Comparison of ENCODE assay signal across 8 mouse cellular contexts in genomic region chr5:16947430-16947829, GRCm38 (mm10).
A peak's percentile ranks its signal among the peaks of the same experiment; 100 is the strongest.
DNase-seq lines count a peak whose midpoint lies in the region; ATAC-seq and TF ChIP-seq lines count a peak whose summit lies in the region.

No protein-coding gene starts in this region.

- H3K27me3 ChIP-seq in hindbrain, postnatal 0 days (ENCODE audit: insufficient read depth, low read length) = no peaks in the 10 kb centered on the region
- no peaks in the 10 kb centered on the region for H3K27me3 ChIP-seq in midbrain, embryonic 15.5 days (replicated peaks)

- TF ChIP-seq POLR2A in lung, adult 2 months (IDR thresholded peaks at IDR 0.05; ENCODE audit: borderline replicate concordance, extremely low read depth, low read depth, low read length) = no peak

- H3K9ac ChIP-seq in hindbrain, postnatal 0 days (replicated peaks; ENCODE audit: low read length) = no peak overlapping the region
- no peak overlapping the region for H3K9ac ChIP-seq in midbrain, embryonic 15.5 days

- no peak for ATAC-seq in hindbrain, postnatal 0 days
- ATAC-seq in midbrain, embryonic 15.5 days (replicated peaks) = peak; percentile 72

- H3K27ac ChIP-seq in hindbrain, postnatal 0 days = no peak overlapping the region
- no peak overlapping the region for H3K27ac ChIP-seq in midbrain, embryonic 15.5 days

- no peak overlapping the region for H3K4me2 ChIP-seq in hindbrain, postnatal 0 days (ENCODE audit: low read depth, low read length)
- H3K4me2 ChIP-seq in midbrain, embryonic 15.5 days = no peak overlapping the region

- no peaks in the 10 kb centered on the region for H3K4me1 ChIP-seq in lung, adult 2 months (ENCODE audit: control insufficient read depth, insufficient read depth, low read length)
- no peaks in the 10 kb centered on the region for H3K4me1 ChIP-seq in hindbrain, postnatal 0 days (ENCODE audit: insufficient read depth, low read length)
- H3K4me1 ChIP-seq in midbrain, embryonic 15.5 days = no peaks in the 10 kb centered on the region

- H3K9me3 ChIP-seq in hindbrain, postnatal 0 days (ENCODE audit: low read length) = no peaks in the 10 kb centered on the region
- no peaks in the 10 kb centered on the region for H3K9me3 ChIP-seq in midbrain, embryonic 15.5 days

- no peak overlapping the region for H3K4me3 ChIP-seq in lung, adult 2 months (replicated peaks; ENCODE audit: extremely low read depth, low read depth, low read length)
- no peak overlapping the region for H3K4me3 ChIP-seq in hindbrain, postnatal 0 days (ENCODE audit: low read length)
- no peak overlapping the region for H3K4me3 ChIP-seq in midbrain, embryonic 15.5 days

- peak; percentile 35; the same call in 1 of the 2 replicates for TF ChIP-seq CTCF in lung, adult 2 months (IDR thresholded peaks at IDR 0.05; ENCODE audit: insufficient read depth, low read length)
- peak; percentile 61 for TF ChIP-seq CTCF in hindbrain, postnatal 0 days (IDR thresholded peaks at IDR 0.05; ENCODE audit: low read depth)

- DNase-seq in adrenal gland, postnatal 14 days = peak; percentile 4
- no peak for DNase-seq in adrenal gland, postnatal 10 days
- DNase-seq in lung, adult 2 months = no peak
- DNase-seq in lung, postnatal 4 days = no peak
- DNase-seq in hindbrain, postnatal 0 days (ENCODE audit: low spot score) = peak; percentile 65
- DNase-seq in urinary bladder, postnatal 14 days (ENCODE audit: low spot score) = no peak
- DNase-seq in ovary, postnatal 36 days (ENCODE audit: low spot score) = no peak

- H3K36me3 ChIP-seq in hindbrain, postnatal 0 days (ENCODE audit: insufficient read depth, low read length) = no peaks in the 10 kb centered on the region
- H3K36me3 ChIP-seq in midbrain, embryonic 15.5 days (replicated peaks) = no peaks in the 10 kb centered on the region

- WGBS in lung, adult 2 months = 20% methylated on average over 1 of the region's 1 CpGs
- WGBS in hindbrain, postnatal 0 days = 33% methylated on average over 1 of the region's 1 CpGs
- WGBS in midbrain, embryonic 15.5 days = 12% methylated on average over 1 of the region's 1 CpGs

Comparison
In these comparisons a context has a peak if more than half of its experiments do, and no peak if none do; other contexts are left out.
1. DNase-seq: peak in adrenal gland, postnatal 14 days (single experiment) and hindbrain, postnatal 0 days (single experiment); none in adrenal gland, postnatal 10 days (single experiment), lung, adult 2 months (single experiment), lung, postnatal 4 days (0 of 2), urinary bladder, postnatal 14 days (single experiment) and ovary, postnatal 36 days (single experiment).